Mouse (Mus musculus) right cerebral cortex, postnatal 25 days (tissue): ENCODE data around the gene Vwa8.
A peak's percentile ranks its signal among the peaks of the same experiment; 100 is the strongest.

ENCODE experiments used
- DNase-seq: peaks from one replicate; pipeline ENCODE4 v3.0.0; 2022

Gene Vwa8

GRCm38 (mm10) chr14:78848941-78849911 lies at the start of gene Vwa8:
Gene Vwa8, plus strand, starts transcription at chr14:78849052.
- DNase-seq, result peak; percentile 76

GRCm38 (mm10) chr14:78802378-78802777 lies 46.5 kb upstream of the Vwa8 start:
- DNase-seq, result no peak

GRCm38 (mm10) chr14:78803924-78804323 lies 44.9 kb upstream of the Vwa8 start:
- DNase-seq, result no peak

- no peak for DNase-seq
Observed at GRCm38 (mm10) chr14:78812896-78813295, 36.0 kb upstream of the Vwa8 start.

- DNase-seq, result no peak
Observed at GRCm38 (mm10) chr14:78816411-78816810, 32.4 kb upstream of the Vwa8 start.

- no peak for DNase-seq
Observed at GRCm38 (mm10) chr14:78817651-78818050, 31.2 kb upstream of the Vwa8 start.

- DNase-seq, result no peak
Observed at GRCm38 (mm10) chr14:78818406-78818805, 30.4 kb upstream of the Vwa8 start.

- DNase-seq, result no peak
Observed at GRCm38 (mm10) chr14:78824013-78824412, 24.8 kb upstream of the Vwa8 start.

GRCm38 (mm10) chr14:78824507-78824906 lies 24.3 kb upstream of the Vwa8 start:
- DNase-seq, result no peak

GRCm38 (mm10) chr14:78831158-78831557 lies 17.7 kb upstream of the Vwa8 start:
- DNase-seq, result no peak

GRCm38 (mm10) chr14:78847948-78848347 lies 904 bp upstream of the Vwa8 start:
- DNase-seq, result no peak

- DNase-seq, result no peak
Observed at GRCm38 (mm10) chr14:78848477-78848876, 375 bp upstream of the Vwa8 start.

GRCm38 (mm10) chr14:78849961-78850578 lies 1.2 kb downstream of the Vwa8 start:
- DNase-seq, result no peak

- no peak for DNase-seq
Observed at GRCm38 (mm10) chr14:78850666-78851065, 1.8 kb downstream of the Vwa8 start.

GRCm38 (mm10) chr14:78851366-78851765 lies 2.5 kb downstream of the Vwa8 start:
- DNase-seq, result no peak

- no peak for DNase-seq
Observed at GRCm38 (mm10) chr14:78852401-78853246, 3.8 kb downstream of the Vwa8 start.

- no peak for DNase-seq
Observed at GRCm38 (mm10) chr14:78861156-78861555, 12.3 kb downstream of the Vwa8 start.

- DNase-seq, result no peak
Observed at GRCm38 (mm10) chr14:78870036-78870435, 21.2 kb downstream of the Vwa8 start.

- DNase-seq, result no peak
Observed at GRCm38 (mm10) chr14:78877176-78877575, 28.3 kb downstream of the Vwa8 start.

- DNase-seq, result no peak
Observed at GRCm38 (mm10) chr14:78878402-78879045, 29.7 kb downstream of the Vwa8 start.

- no peak for DNase-seq
Observed at GRCm38 (mm10) chr14:78880879-78881278, 32.0 kb downstream of the Vwa8 start.

- no peak for DNase-seq
Observed at GRCm38 (mm10) chr14:78881563-78881962, 32.7 kb downstream of the Vwa8 start.
